Mouse (Mus musculus): ENCODE results near the gene Atp5g3. TPM values are rescaled to one million over a fixed set of nuclear protein-coding genes. Genes with fewer than 3 reads are reported as not detected.
A peak's percentile ranks its signal among the peaks of the same experiment; 100 is the strongest.

Atp5g3 gene
- polyA plus RNA-seq, 1 experiment, result 1,861 TPM

- no peaks in the 10 kb centered on the region for H3K36me3 ChIP-seq (ENCODE audit: control insufficient read depth, insufficient read depth)
- H3K4me2 ChIP-seq (ENCODE audit: low read depth), result peak overlapping the region; percentile 87
- no peaks in the 10 kb centered on the region for H3K27me3 ChIP-seq (ENCODE audit: control insufficient read depth, insufficient read depth, insufficient read length)
- peaks cover 36% of the 10 kb centered on the region for H3K79me2 ChIP-seq (ENCODE audit: control insufficient read depth, insufficient read depth)
- TF ChIP-seq POLR2AphosphoS2 (IDR thresholded peaks at IDR 0.05; ENCODE audit: insufficient read length, low read depth) (no peak), CEBPB (IDR thresholded peaks at IDR 0.05; ENCODE audit: insufficient read depth, poor library complexity, severe bottlenecking) (no peak), SRF (IDR thresholded peaks at IDR 0.05; ENCODE audit: control insufficient read depth, insufficient read length, low read depth) (no peak), MYOD1 (IDR thresholded peaks at IDR 0.05; ENCODE audit: control insufficient read depth in 1 of 3, insufficient read length in 2 of 3, low read depth in 2 of 3) (no peak), REST (IDR thresholded peaks at IDR 0.05; ENCODE audit: insufficient read depth, insufficient read length) (no peak), E2F4 (IDR thresholded peaks at IDR 0.05; ENCODE audit: insufficient read depth) (no peak), POLR2A (IDR thresholded peaks at IDR 0.05; ENCODE audit: insufficient read length, low read depth) (no peak), TCF12 (IDR thresholded peaks at IDR 0.05; ENCODE audit: insufficient read depth, poor library complexity, severe bottlenecking) (no peak), MYOG (IDR thresholded peaks at IDR 0.05; ENCODE audit: control insufficient read depth in 1 of 3, insufficient read depth in 1 of 3, insufficient read length in 2 of 3, low read depth in 2 of 3) (no peak), TCF3 (IDR thresholded peaks at IDR 0.05; ENCODE audit: insufficient read length, low read depth) (no peak), MAX (IDR thresholded peaks at IDR 0.05; ENCODE audit: low read depth) (no peak), USF1 (IDR thresholded peaks at IDR 0.05; ENCODE audit: low read depth) (no peak)
- H3K4me3 ChIP-seq, result peak overlapping the region; percentile 91
- peak overlapping the region; percentile 97 for H3ac ChIP-seq (ENCODE audit: control insufficient read depth, insufficient read length)
These were observed 17.5 kb downstream of the Atp5g3 start for GRCm38 (mm10) chr2:73893473-73894270.

DNA sequence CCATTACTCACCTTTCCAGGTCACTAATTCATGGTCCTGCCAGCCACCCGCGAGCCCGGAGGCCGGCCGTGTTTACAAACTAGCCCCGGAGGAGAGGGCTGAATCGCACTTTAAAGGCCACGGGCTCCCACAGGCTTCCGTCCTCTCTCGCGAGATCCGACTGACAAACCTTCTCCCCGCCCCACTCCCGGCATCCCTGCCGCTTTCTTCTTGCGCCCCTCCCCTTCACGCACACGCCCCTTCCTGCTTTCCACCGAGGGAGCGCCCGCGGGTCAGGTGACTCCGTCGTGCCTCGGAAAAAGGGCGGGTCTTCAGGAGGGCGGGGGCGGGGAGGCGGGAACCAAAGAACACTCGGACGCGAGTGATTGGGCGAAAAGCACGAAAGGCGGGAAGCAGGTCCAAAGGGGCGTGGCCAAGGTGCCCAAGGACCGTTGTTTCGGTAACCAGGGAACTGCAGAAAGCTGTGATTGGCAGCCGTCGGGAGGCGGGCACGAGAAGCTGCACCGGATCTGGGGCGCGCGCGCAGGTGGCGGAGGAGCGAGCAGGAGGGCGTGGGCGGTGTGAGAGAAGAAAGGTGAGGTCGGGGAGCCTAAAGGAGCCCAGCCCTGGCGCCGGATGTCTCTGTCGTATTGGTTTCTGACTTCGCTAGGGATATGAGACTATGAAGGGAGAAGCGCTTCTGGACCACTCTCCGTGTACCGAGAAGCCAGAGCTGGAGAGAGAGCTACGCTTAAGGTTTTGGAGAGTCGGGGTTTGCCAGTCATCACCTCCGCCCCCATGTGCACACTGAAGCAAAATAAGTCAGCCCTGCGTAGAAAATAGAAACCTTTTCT lies 18.4 kb downstream of the Atp5g3 start, which contains the start of gene Atf2:
Atf2 (minus strand) TSS at position 176 of the 833 bp plus-strand sequence.
- Histone ChIP-seq H3ac (ENCODE audit: control insufficient read depth, insufficient read length) (peak within 1 kb of the TSS; percentile 97), H3K4me2 (ENCODE audit: low read depth) (peak within 1 kb of the TSS; percentile 98), H3K27me3 (ENCODE audit: control insufficient read depth, insufficient read depth, insufficient read length) (no peaks in the 10 kb centered on the region), H3K4me3 (peak within 1 kb of the TSS; percentile 91), H3K79me2 (ENCODE audit: control insufficient read depth, insufficient read depth) (peaks cover 46% of the 10 kb centered on the region), H3K36me3 (ENCODE audit: control insufficient read depth, insufficient read depth) (no peaks in the 10 kb centered on the region)
- TF ChIP-seq MYOG (IDR thresholded peaks at IDR 0.05; ENCODE audit: control insufficient read depth in 1 of 3, insufficient read depth in 1 of 3, insufficient read length in 2 of 3, low read depth in 2 of 3), result peak in 2 of 3 experiments; percentile 16 to 24
- TF ChIP-seq MYOD1 (IDR thresholded peaks at IDR 0.05; ENCODE audit: control insufficient read depth in 1 of 3, insufficient read length in 2 of 3, low read depth in 2 of 3), result peak in 2 of 3 experiments; percentile 38 to 50
- peak; percentile 72 for TF ChIP-seq POLR2A (IDR thresholded peaks at IDR 0.05; ENCODE audit: insufficient read length, low read depth)
- peak; percentile 65 for TF ChIP-seq POLR2AphosphoS2 (IDR thresholded peaks at IDR 0.05; ENCODE audit: insufficient read length, low read depth)
- no peak for TF ChIP-seq MAX (IDR thresholded peaks at IDR 0.05; ENCODE audit: low read depth)
- TF ChIP-seq CEBPB (IDR thresholded peaks at IDR 0.05; ENCODE audit: insufficient read depth, poor library complexity, severe bottlenecking), result no peak
- peak; percentile 79 for TF ChIP-seq USF1 (IDR thresholded peaks at IDR 0.05; ENCODE audit: low read depth)

GRCm38 (mm10) chr2:73891701-73892463 lies 19.2 kb downstream of the Atp5g3 start:
- H3ac ChIP-seq (ENCODE audit: control insufficient read depth, insufficient read length), result peak overlapping the region; percentile 97
- no peaks in the 10 kb centered on the region for H3K27me3 ChIP-seq (ENCODE audit: control insufficient read depth, insufficient read depth, insufficient read length)
- no peaks in the 10 kb centered on the region for H3K36me3 ChIP-seq (ENCODE audit: control insufficient read depth, insufficient read depth)
- peaks cover 54% of the 10 kb centered on the region for H3K79me2 ChIP-seq (ENCODE audit: control insufficient read depth, insufficient read depth)
- peak overlapping the region; percentile 98 for H3K4me2 ChIP-seq (ENCODE audit: low read depth)
- TF ChIP-seq MAX (IDR thresholded peaks at IDR 0.05; ENCODE audit: low read depth) (no peak), MYOG (IDR thresholded peaks at IDR 0.05; ENCODE audit: control insufficient read depth in 1 of 3, insufficient read depth in 1 of 3, insufficient read length in 2 of 3, low read depth in 2 of 3) (peak in 1 of 3 experiments; percentile 7)
- peak overlapping the region; percentile 91 for H3K4me3 ChIP-seq

DNA sequence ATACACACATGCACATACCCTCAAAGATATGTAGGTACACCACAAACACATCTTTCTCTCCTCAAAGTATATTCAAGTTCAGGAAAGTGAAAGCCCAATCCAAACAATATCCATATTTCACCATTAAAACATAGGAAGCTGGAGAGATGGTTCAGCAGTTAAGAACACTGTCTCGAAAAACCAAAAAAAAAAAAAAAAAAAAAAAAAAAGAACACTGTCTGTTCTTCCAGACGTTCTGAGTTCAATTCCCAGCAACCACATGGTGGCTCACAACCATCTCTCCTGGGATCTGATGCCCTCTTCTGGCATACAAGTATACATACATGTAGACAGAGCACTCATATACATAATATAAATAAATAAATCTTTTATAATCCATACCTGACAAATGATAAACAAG lies 25.1 kb downstream of the Atp5g3 start:
- no peak overlapping the region for H3K4me2 ChIP-seq (ENCODE audit: low read depth)
- no peak overlapping the region for H3K4me3 ChIP-seq
- no peak overlapping the region for H3ac ChIP-seq (ENCODE audit: control insufficient read depth, insufficient read length)
- peaks cover 95% of the 10 kb centered on the region for H3K79me2 ChIP-seq (ENCODE audit: control insufficient read depth, insufficient read depth)
- H3K36me3 ChIP-seq (ENCODE audit: control insufficient read depth, insufficient read depth), result peaks cover 5% of the 10 kb centered on the region
- H3K27me3 ChIP-seq (ENCODE audit: control insufficient read depth, insufficient read depth, insufficient read length), result no peaks in the 10 kb centered on the region
- TF ChIP-seq CEBPB (IDR thresholded peaks at IDR 0.05; ENCODE audit: insufficient read depth, poor library complexity, severe bottlenecking) (no peak), POLR2A (IDR thresholded peaks at IDR 0.05; ENCODE audit: insufficient read length, low read depth) (no peak), USF1 (IDR thresholded peaks at IDR 0.05; ENCODE audit: low read depth) (no peak), MYOD1 (IDR thresholded peaks at IDR 0.05; ENCODE audit: control insufficient read depth in 1 of 3, insufficient read length in 2 of 3, low read depth in 2 of 3) (no peak), POLR2AphosphoS2 (IDR thresholded peaks at IDR 0.05; ENCODE audit: insufficient read length, low read depth) (no peak), REST (IDR thresholded peaks at IDR 0.05; ENCODE audit: insufficient read depth, insufficient read length) (no peak), MAX (IDR thresholded peaks at IDR 0.05; ENCODE audit: low read depth) (no peak), SRF (IDR thresholded peaks at IDR 0.05; ENCODE audit: control insufficient read depth, insufficient read length, low read depth) (no peak), MYOG (IDR thresholded peaks at IDR 0.05; ENCODE audit: control insufficient read depth in 1 of 3, insufficient read depth in 1 of 3, insufficient read length in 2 of 3, low read depth in 2 of 3) (no peak), TCF3 (IDR thresholded peaks at IDR 0.05; ENCODE audit: insufficient read length, low read depth) (no peak), TCF12 (IDR thresholded peaks at IDR 0.05; ENCODE audit: insufficient read depth, poor library complexity, severe bottlenecking) (no peak), E2F4 (IDR thresholded peaks at IDR 0.05; ENCODE audit: insufficient read depth) (no peak)
